Mouse (Mus musculus): Measurements from ENCODE around the gene Tnfrsf17. TPM values are rescaled to one million over a fixed set of nuclear protein-coding genes. Genes with fewer than 3 reads are reported as not detected.
A peak's percentile ranks its signal among the peaks of the same experiment; 100 is the strongest.

Gene Tnfrsf17
- polyA plus RNA-seq, 1 experiment from 2014 or later: 0.21 TPM

GRCm38 (mm10) chr16:11303741-11304140 lies 9.9 kb upstream of the Tnfrsf17 start:
- Histone ChIP-seq H3K4me2 (no peak overlapping the region), H3K36me3 (ENCODE audit: poor library complexity, severe bottlenecking) (no peaks in the 10 kb centered on the region), H3K4me1 (no peaks in the 10 kb centered on the region), H3K27ac (no peak overlapping the region), H3K9ac (no peak overlapping the region), H3K27me3 (no peaks in the 10 kb centered on the region), H3K4me3 (no peak overlapping the region), H3K9me3 (replicated peaks) (no peaks in the 10 kb centered on the region)
- ATAC-seq: no peak

GRCm38 (mm10) chr16:11305531-11305930 lies 8.1 kb upstream of the Tnfrsf17 start:
- 90% methylated on average over 2 of the region's 2 CpGs for WGBS
- ATAC-seq: no peak
- H3K9me3 ChIP-seq (replicated peaks): no peaks in the 10 kb centered on the region

GRCm38 (mm10) chr16:11315786-11316320 lies 2.2 kb downstream of the Tnfrsf17 start:
- Histone ChIP-seq H3K4me3 (no peak overlapping the region), H3K4me2 (no peak overlapping the region), H3K36me3 (ENCODE audit: poor library complexity, severe bottlenecking) (no peaks in the 10 kb centered on the region), H3K9me3 (replicated peaks) (no peaks in the 10 kb centered on the region), H3K27me3 (no peaks in the 10 kb centered on the region), H3K27ac (no peak overlapping the region), H3K9ac (no peak overlapping the region), H3K4me1 (no peaks in the 10 kb centered on the region)
- WGBS: 82% methylated on average over 5 of the region's 5 CpGs
- ATAC-seq: no peak

More at GRCm38 (mm10) chr16:11305531-11305930, 8.1 kb upstream of the Tnfrsf17 start:
- Histone ChIP-seq H3K4me2 (no peak overlapping the region), H3K27ac (no peak overlapping the region), H3K9ac (no peak overlapping the region), H3K27me3 (no peaks in the 10 kb centered on the region), H3K36me3 (ENCODE audit: poor library complexity, severe bottlenecking) (no peaks in the 10 kb centered on the region), H3K4me3 (no peak overlapping the region), H3K4me1 (no peaks in the 10 kb centered on the region)

- Histone ChIP-seq H3K4me3 (no peak overlapping the region), H3K4me2 (no peak overlapping the region), H3K4me1 (peaks cover under 1% of the 10 kb centered on the region; the same call in 1 of the 2 replicates), H3K27me3 (no peaks in the 10 kb centered on the region), H3K9ac (no peak overlapping the region), H3K9me3 (replicated peaks) (no peaks in the 10 kb centered on the region), H3K36me3 (ENCODE audit: poor library complexity, severe bottlenecking) (no peaks in the 10 kb centered on the region), H3K27ac (no peak overlapping the region)
- 72% methylated on average over 5 of the region's 5 CpGs for WGBS
- no peak for ATAC-seq
Measured at GRCm38 (mm10) chr16:11316748-11317147, 3.1 kb downstream of the Tnfrsf17 start.

GRCm38 (mm10) chr16:11317324-11317723 lies 3.7 kb downstream of the Tnfrsf17 start:
- ATAC-seq: no peak
- H3K27me3 ChIP-seq: no peaks in the 10 kb centered on the region
- no peak overlapping the region for H3K4me3 ChIP-seq
- H3K9ac ChIP-seq: no peak overlapping the region
- H3K4me1 ChIP-seq: peaks cover 6% of the 10 kb centered on the region
- no peak overlapping the region for H3K27ac ChIP-seq
- no peaks in the 10 kb centered on the region for H3K36me3 ChIP-seq (ENCODE audit: poor library complexity, severe bottlenecking)
- WGBS: 80% methylated on average over 6 of the region's 6 CpGs
- no peak overlapping the region for H3K4me2 ChIP-seq
- no peaks in the 10 kb centered on the region for H3K9me3 ChIP-seq (replicated peaks)

- WGBS: 6% methylated on average over 46 of the region's 61 CpGs
- Histone ChIP-seq H3K4me2 (peak within 1 kb of the TSS; percentile 96), H3K4me3 (peak within 1 kb of the TSS; percentile 80), H3K27ac (peak within 1 kb of the TSS; percentile 86), H3K9me3 (replicated peaks) (no peaks in the 10 kb centered on the region), H3K9ac (peak within 1 kb of the TSS; percentile 92), H3K27me3 (no peaks in the 10 kb centered on the region), H3K36me3 (ENCODE audit: poor library complexity, severe bottlenecking) (no peaks in the 10 kb centered on the region), H3K4me1 (peaks cover 16% of the 10 kb centered on the region)
- peak; percentile 100 for ATAC-seq
Measured at GRCm38 (mm10) chr16:11322409-11323323, 9.1 kb downstream of the Tnfrsf17 start, which contains the start of gene Snx29. Snx29 (plus strand) TSS chr16:11322908.

GRCm38 (mm10) chr16:11323324-11324051 lies 9.9 kb downstream of the Tnfrsf17 start:
- Histone ChIP-seq H3K4me1 (peaks cover 16% of the 10 kb centered on the region), H3K27me3 (no peaks in the 10 kb centered on the region), H3K27ac (peak overlapping the region; percentile 86), H3K36me3 (ENCODE audit: poor library complexity, severe bottlenecking) (no peaks in the 10 kb centered on the region), H3K4me2 (peak overlapping the region; percentile 96), H3K9me3 (replicated peaks) (no peaks in the 10 kb centered on the region), H3K9ac (peak overlapping the region; percentile 92), H3K4me3 (peak overlapping the region; percentile 80)
- 8% methylated on average over 17 of the region's 17 CpGs for whole genome bisulfite sequencing
- no peak; the same call in 1 of the 2 replicates for ATAC-seq

GRCm38 (mm10) chr16:11330081-11330800 lies 16.6 kb downstream of the Tnfrsf17 start:
- H3K9ac ChIP-seq: no peak overlapping the region
- no peaks in the 10 kb centered on the region for H3K9me3 ChIP-seq (replicated peaks)
- no peak for ATAC-seq
- no peaks in the 10 kb centered on the region for H3K4me1 ChIP-seq
- H3K36me3 ChIP-seq (ENCODE audit: poor library complexity, severe bottlenecking): no peaks in the 10 kb centered on the region
- 84% methylated on average over 3 of the region's 3 CpGs for WGBS
- no peak overlapping the region for H3K27ac ChIP-seq
- no peak overlapping the region for H3K4me3 ChIP-seq
- H3K4me2 ChIP-seq: no peak overlapping the region
- H3K27me3 ChIP-seq: no peaks in the 10 kb centered on the region

- Histone ChIP-seq H3K9ac (no peak overlapping the region), H3K4me1 (no peaks in the 10 kb centered on the region), H3K36me3 (ENCODE audit: poor library complexity, severe bottlenecking) (no peaks in the 10 kb centered on the region), H3K27ac (no peak overlapping the region), H3K4me2 (no peak overlapping the region), H3K4me3 (no peak overlapping the region), H3K9me3 (replicated peaks) (no peaks in the 10 kb centered on the region), H3K27me3 (no peaks in the 10 kb centered on the region)
- WGBS: 89% methylated on average over 1 of the region's 1 CpGs
- ATAC-seq: no peak
Measured at GRCm38 (mm10) chr16:11331030-11331429, 17.4 kb downstream of the Tnfrsf17 start.

- no peak overlapping the region for H3K4me3 ChIP-seq
- H3K36me3 ChIP-seq (ENCODE audit: poor library complexity, severe bottlenecking): no peaks in the 10 kb centered on the region
- no peak overlapping the region for H3K9ac ChIP-seq
- H3K4me2 ChIP-seq: no peak overlapping the region
- H3K27ac ChIP-seq: no peak overlapping the region
- H3K27me3 ChIP-seq: no peaks in the 10 kb centered on the region
- no peak for ATAC-seq
- no peaks in the 10 kb centered on the region for H3K9me3 ChIP-seq (replicated peaks)
- WGBS: 87% methylated on average over 4 of the region's 4 CpGs
- no peaks in the 10 kb centered on the region for H3K4me1 ChIP-seq
Measured at GRCm38 (mm10) chr16:11343292-11343815, 29.7 kb downstream of the Tnfrsf17 start.

- Histone ChIP-seq H3K4me2 (no peak overlapping the region), H3K36me3 (ENCODE audit: poor library complexity, severe bottlenecking) (peaks cover 8% of the 10 kb centered on the region), H3K27ac (no peak overlapping the region), H3K9me3 (replicated peaks) (no peaks in the 10 kb centered on the region), H3K4me1 (no peaks in the 10 kb centered on the region), H3K4me3 (no peak overlapping the region), H3K9ac (no peak overlapping the region), H3K27me3 (no peaks in the 10 kb centered on the region)
- WGBS: 83% methylated on average over 7 of the region's 7 CpGs
- ATAC-seq: no peak
Measured at GRCm38 (mm10) chr16:11351903-11352302, 38.3 kb downstream of the Tnfrsf17 start.

Measured in forebrain, embryonic 13.5 days (tissue).